Mouse (Mus musculus): ENCODE measurements around the gene Ppp1r35. TPM values are rescaled to one million over a fixed set of nuclear protein-coding genes. Genes with fewer than 3 reads are reported as not detected.
A peak's percentile ranks its signal among the peaks of the same experiment; 100 is the strongest.

Gene Ppp1r35
- polyA plus RNA-seq, 1 experiment from 2014 or later = 17.0 TPM

GRCm38 (mm10) chr5:137742048-137742447, 36.6 kb upstream of the Ppp1r35 start:
- Histone ChIP-seq H3K36me3 (ENCODE audit: control insufficient read depth, insufficient read depth, low read length) (no peaks in the 10 kb centered on the region), H3K4me2 (ENCODE audit: low read depth, low read length) (peak overlapping the region; percentile 79), H3K27me3 (ENCODE audit: control insufficient read depth, insufficient read depth, low read length) (no peaks in the 10 kb centered on the region), H3K4me1 (ENCODE audit: control insufficient read depth, insufficient read depth, low read length) (peaks cover 9% of the 10 kb centered on the region; the same call in 1 of the 2 replicates), H3K4me3 (replicated peaks; ENCODE audit: low read length) (no peak overlapping the region; the same call in 1 of the 2 replicates), H3K9me3 (replicated peaks; ENCODE audit: control insufficient read depth, low read length) (no peaks in the 10 kb centered on the region), H3K27ac (ENCODE audit: low read length) (0 out of 2 replicates have a peak overlapping the region, but pooled peaks have one; percentile 86), H3K9ac (ENCODE audit: low read length) (peak overlapping the region; percentile 82)
- 59% methylated on average over 10 of the region's 10 CpGs for WGBS
- ATAC-seq (ENCODE audit: insufficient read depth, low FRiP score) = no peak

- ATAC-seq (ENCODE audit: insufficient read depth, low FRiP score) = no peak
- Histone ChIP-seq H3K9ac (ENCODE audit: low read length) (no peak overlapping the region), H3K9me3 (replicated peaks; ENCODE audit: control insufficient read depth, low read length) (no peaks in the 10 kb centered on the region), H3K36me3 (ENCODE audit: control insufficient read depth, insufficient read depth, low read length) (no peaks in the 10 kb centered on the region), H3K27me3 (ENCODE audit: control insufficient read depth, insufficient read depth, low read length) (no peaks in the 10 kb centered on the region), H3K4me2 (ENCODE audit: low read depth, low read length) (no peak overlapping the region), H3K4me3 (replicated peaks; ENCODE audit: low read length) (no peak overlapping the region), H3K4me1 (ENCODE audit: control insufficient read depth, insufficient read depth, low read length) (peaks cover 12% of the 10 kb centered on the region; the same call in 1 of the 2 replicates), H3K27ac (ENCODE audit: low read length) (no peak overlapping the region)
- WGBS = 91% methylated on average over 6 of the region's 6 CpGs
Measured at GRCm38 (mm10) chr5:137742836-137743235, 35.8 kb upstream of the Ppp1r35 start.

DNA sequence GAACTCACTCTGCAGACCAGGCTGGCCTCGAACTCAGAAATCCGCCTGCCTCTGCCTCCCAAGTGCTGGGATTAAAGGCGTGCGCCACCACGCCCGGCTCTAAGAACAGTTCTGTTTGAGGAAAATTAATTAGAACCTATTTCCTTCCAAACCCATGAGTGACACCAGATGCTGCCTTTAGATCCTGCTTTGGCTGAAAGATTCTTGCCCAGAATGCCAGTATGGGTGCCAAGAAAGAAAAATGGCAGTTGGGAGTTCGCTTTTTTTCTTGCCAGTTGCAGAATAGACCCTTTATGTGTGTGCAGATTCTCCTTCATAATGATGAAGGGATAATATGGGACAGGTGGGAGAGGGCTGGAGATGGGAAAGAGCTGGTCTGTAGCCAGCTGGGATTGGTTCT, 34.5 kb upstream of the Ppp1r35 start:
- 93% methylated on average over 7 of the region's 7 CpGs for WGBS
- no peaks in the 10 kb centered on the region for H3K27me3 ChIP-seq (ENCODE audit: control insufficient read depth, insufficient read depth, low read length)
- H3K27ac ChIP-seq (ENCODE audit: low read length) = no peak overlapping the region
- H3K9me3 ChIP-seq (replicated peaks; ENCODE audit: control insufficient read depth, low read length) = no peaks in the 10 kb centered on the region
- ATAC-seq (ENCODE audit: insufficient read depth, low FRiP score) = no peak
- no peak overlapping the region for H3K4me2 ChIP-seq (ENCODE audit: low read depth, low read length)
- no peak overlapping the region for H3K4me3 ChIP-seq (replicated peaks; ENCODE audit: low read length)
- no peak overlapping the region for H3K9ac ChIP-seq (ENCODE audit: low read length)
- no peaks in the 10 kb centered on the region for H3K36me3 ChIP-seq (ENCODE audit: control insufficient read depth, insufficient read depth, low read length)
- H3K4me1 ChIP-seq (ENCODE audit: control insufficient read depth, insufficient read depth, low read length) = peaks cover 25% of the 10 kb centered on the region

DNA sequence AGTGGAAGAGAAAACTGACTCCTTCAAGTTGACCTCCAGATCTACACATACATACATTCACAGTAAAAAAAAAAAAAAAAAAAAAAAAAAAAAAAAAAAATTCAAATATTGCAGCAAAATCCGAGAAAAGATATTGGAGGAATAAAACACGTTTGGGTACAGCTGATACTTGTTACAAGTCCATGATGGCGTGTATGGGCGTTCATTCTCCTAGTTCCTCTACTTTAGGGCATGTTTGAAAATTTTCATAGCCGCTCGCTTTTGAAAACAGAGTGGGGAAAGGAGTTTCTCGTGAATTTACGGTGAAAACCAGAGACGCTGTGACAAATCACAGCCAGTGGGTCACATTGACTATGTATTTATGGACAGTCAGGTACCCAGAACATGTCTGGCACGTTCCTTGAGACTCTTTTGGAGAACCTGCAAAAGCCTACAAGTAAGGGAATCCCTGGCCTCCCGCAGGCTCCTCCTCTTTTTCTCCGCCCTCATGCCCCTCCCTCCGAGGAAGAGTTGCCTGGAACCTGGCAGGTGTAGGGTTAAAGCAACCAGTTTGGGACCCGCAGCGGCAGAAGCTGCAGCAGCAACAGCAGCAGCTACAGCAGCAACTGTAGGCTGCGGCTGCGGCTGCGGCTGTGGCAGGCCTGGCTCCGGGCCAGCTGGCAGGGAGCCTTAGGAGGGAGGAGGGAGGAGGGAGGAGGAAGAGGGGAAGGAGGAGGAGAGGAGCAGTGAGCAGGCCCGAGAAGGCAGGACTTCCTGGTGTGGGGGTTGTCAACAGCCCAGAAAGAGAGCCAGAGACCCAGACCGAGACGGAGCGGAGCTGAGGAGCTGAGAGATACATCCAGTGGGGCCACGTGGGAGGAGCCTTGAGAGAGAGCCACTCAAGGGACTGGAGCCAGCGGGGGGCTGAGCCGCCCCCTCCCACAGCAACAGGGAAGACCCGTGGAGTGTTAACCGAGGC, 33.2 kb upstream of the Ppp1r35 start, which contains the start of gene Tsc22d4:
Gene Tsc22d4, plus strand, starts transcription at position 517 of the 958 bp plus-strand sequence.
- H3K4me3 ChIP-seq (replicated peaks; ENCODE audit: low read length) = peak within 1 kb of the TSS; percentile 88
- 2% methylated on average over 28 of the region's 28 CpGs for WGBS

DNA sequence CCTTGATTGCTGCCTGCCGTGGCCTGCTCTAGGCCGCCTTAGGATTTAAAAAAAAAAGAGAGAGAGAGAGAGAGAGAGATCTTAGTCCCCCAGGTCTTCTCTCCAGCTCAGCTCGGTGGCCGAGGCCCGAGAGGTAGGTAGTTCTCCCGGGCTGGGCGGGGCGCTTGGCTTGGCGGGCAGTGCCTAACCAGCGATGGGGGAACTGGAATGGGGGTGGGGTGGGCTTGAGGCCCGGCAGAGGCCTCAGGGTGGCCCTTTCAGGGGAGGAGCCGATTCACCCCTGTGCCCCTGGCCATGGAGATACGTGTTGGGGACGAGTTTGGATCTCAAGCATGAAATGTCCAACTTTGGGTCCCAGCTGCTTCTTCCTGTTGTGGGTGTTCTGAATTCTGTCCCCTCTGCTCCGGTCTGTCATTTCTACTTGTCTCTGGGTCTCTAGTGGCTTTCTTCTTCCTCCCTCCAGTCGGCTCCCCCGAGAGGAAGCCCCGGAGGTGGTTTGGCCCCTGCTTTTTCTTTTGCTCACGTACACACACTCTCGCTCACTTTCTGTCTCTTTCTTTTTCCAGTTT, 32.3 kb upstream of the Ppp1r35 start:
- peak; percentile 12; the same call in 1 of the 2 replicates for ATAC-seq (ENCODE audit: insufficient read depth, low FRiP score)
- Histone ChIP-seq H3K4me3 (replicated peaks; ENCODE audit: low read length) (peak overlapping the region; percentile 88), H3K36me3 (ENCODE audit: control insufficient read depth, insufficient read depth, low read length) (peaks cover 4% of the 10 kb centered on the region; the same call in 1 of the 2 replicates), H3K4me1 (ENCODE audit: control insufficient read depth, insufficient read depth, low read length) (peaks cover 21% of the 10 kb centered on the region), H3K27ac (ENCODE audit: low read length) (peak overlapping the region; percentile 99), H3K27me3 (ENCODE audit: control insufficient read depth, insufficient read depth, low read length) (no peaks in the 10 kb centered on the region), H3K9me3 (replicated peaks; ENCODE audit: control insufficient read depth, low read length) (no peaks in the 10 kb centered on the region), H3K9ac (ENCODE audit: low read length) (peak overlapping the region; percentile 96), H3K4me2 (ENCODE audit: low read depth, low read length) (peak overlapping the region; percentile 98)
- WGBS = 0% methylated on average over 20 of the region's 20 CpGs

More for the DNA sequence above, 33.2 kb upstream of the Ppp1r35 start, which contains the start of gene Tsc22d4:
- Histone ChIP-seq H3K4me1 (ENCODE audit: control insufficient read depth, insufficient read depth, low read length) (peaks cover 21% of the 10 kb centered on the region), H3K4me2 (ENCODE audit: low read depth, low read length) (peak within 1 kb of the TSS; percentile 98), H3K27ac (ENCODE audit: low read length) (peak within 1 kb of the TSS; percentile 99), H3K36me3 (ENCODE audit: control insufficient read depth, insufficient read depth, low read length) (no peaks in the 10 kb centered on the region), H3K9ac (ENCODE audit: low read length) (peak within 1 kb of the TSS; percentile 96), H3K27me3 (ENCODE audit: control insufficient read depth, insufficient read depth, low read length) (no peaks in the 10 kb centered on the region), H3K9me3 (replicated peaks; ENCODE audit: control insufficient read depth, low read length) (no peaks in the 10 kb centered on the region)
- peak; percentile 92 for ATAC-seq (ENCODE audit: insufficient read depth, low FRiP score)

GRCm38 (mm10) chr5:137746851-137747325, 31.8 kb upstream of the Ppp1r35 start:
- Histone ChIP-seq H3K4me1 (ENCODE audit: control insufficient read depth, insufficient read depth, low read length) (peaks cover 21% of the 10 kb centered on the region), H3K36me3 (ENCODE audit: control insufficient read depth, insufficient read depth, low read length) (peaks cover 8% of the 10 kb centered on the region; the same call in 1 of the 2 replicates), H3K9ac (ENCODE audit: low read length) (peak overlapping the region; percentile 96), H3K4me2 (ENCODE audit: low read depth, low read length) (peak overlapping the region; percentile 98), H3K27me3 (ENCODE audit: control insufficient read depth, insufficient read depth, low read length) (no peaks in the 10 kb centered on the region), H3K27ac (ENCODE audit: low read length) (peak overlapping the region; percentile 99), H3K4me3 (replicated peaks; ENCODE audit: low read length) (peak overlapping the region; percentile 88), H3K9me3 (replicated peaks; ENCODE audit: control insufficient read depth, low read length) (no peaks in the 10 kb centered on the region)
- 0% methylated on average over 16 of the region's 16 CpGs for WGBS
- ATAC-seq (ENCODE audit: insufficient read depth, low FRiP score) = no peak

GRCm38 (mm10) chr5:137747326-137747961, 31.2 kb upstream of the Ppp1r35 start:
- Histone ChIP-seq H3K4me2 (ENCODE audit: low read depth, low read length) (peak overlapping the region; percentile 98), H3K9ac (ENCODE audit: low read length) (peak overlapping the region; percentile 96), H3K9me3 (replicated peaks; ENCODE audit: control insufficient read depth, low read length) (no peaks in the 10 kb centered on the region), H3K27me3 (ENCODE audit: control insufficient read depth, insufficient read depth, low read length) (no peaks in the 10 kb centered on the region), H3K36me3 (ENCODE audit: control insufficient read depth, insufficient read depth, low read length) (peaks cover 12% of the 10 kb centered on the region; the same call in 1 of the 2 replicates), H3K4me1 (ENCODE audit: control insufficient read depth, insufficient read depth, low read length) (peaks cover 21% of the 10 kb centered on the region), H3K4me3 (replicated peaks; ENCODE audit: low read length) (peak overlapping the region; percentile 88), H3K27ac (ENCODE audit: low read length) (peak overlapping the region; percentile 99)
- 2% methylated on average over 26 of the region's 26 CpGs for WGBS
- ATAC-seq (ENCODE audit: insufficient read depth, low FRiP score) = no peak

DNA sequence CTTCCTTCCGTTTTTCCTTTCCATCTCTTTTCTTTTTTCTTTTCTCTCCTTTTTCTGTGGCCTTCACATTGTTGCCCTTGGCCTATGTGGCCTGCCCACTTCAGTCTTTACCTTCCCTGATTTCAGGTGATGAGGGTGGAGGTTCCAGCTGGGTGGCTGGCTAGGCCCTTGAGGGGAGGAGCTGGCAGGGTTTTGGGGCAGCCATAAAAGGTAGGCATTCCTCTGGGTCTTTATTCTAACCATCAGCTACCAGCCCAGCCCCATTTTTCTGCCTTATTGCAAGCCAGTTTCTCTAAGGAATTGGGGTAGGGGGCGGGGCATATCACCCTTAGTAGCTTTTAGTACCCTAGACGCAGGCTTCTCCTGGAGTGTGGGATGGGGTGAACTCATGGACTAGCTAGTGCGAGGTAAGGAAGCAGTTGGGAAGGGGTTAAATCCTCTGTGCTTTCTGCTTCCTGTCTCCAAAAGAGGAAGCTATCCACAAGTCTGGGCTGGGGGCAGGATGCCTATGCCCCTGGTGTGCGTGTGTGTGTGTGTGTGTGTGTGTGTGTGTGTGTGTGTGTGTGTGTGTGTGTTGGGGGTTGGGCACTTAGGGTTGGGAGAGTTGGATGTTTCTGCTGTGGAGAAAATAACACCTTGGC, 30.4 kb upstream of the Ppp1r35 start:
- ATAC-seq (ENCODE audit: insufficient read depth, low FRiP score) = no peak
- no peaks in the 10 kb centered on the region for H3K27me3 ChIP-seq (ENCODE audit: control insufficient read depth, insufficient read depth, low read length)
- WGBS = 18% methylated on average over 5 of the region's 5 CpGs
- peak overlapping the region; percentile 96 for H3K9ac ChIP-seq (ENCODE audit: low read length)
- peak overlapping the region; percentile 88 for H3K4me3 ChIP-seq (replicated peaks; ENCODE audit: low read length)
- H3K36me3 ChIP-seq (ENCODE audit: control insufficient read depth, insufficient read depth, low read length) = peaks cover 12% of the 10 kb centered on the region; the same call in 1 of the 2 replicates
- peak overlapping the region; percentile 98 for H3K4me2 ChIP-seq (ENCODE audit: low read depth, low read length)
- H3K4me1 ChIP-seq (ENCODE audit: control insufficient read depth, insufficient read depth, low read length) = peaks cover 21% of the 10 kb centered on the region
- no peaks in the 10 kb centered on the region for H3K9me3 ChIP-seq (replicated peaks; ENCODE audit: control insufficient read depth, low read length)
- H3K27ac ChIP-seq (ENCODE audit: low read length) = peak overlapping the region; percentile 99

Measured in stomach, embryonic 16.5 days (tissue).